Mouse (Mus musculus) midbrain, embryonic 15.5 days (tissue): ENCODE measurements around the gene Cd164l2. TPM values are rescaled to one million over a fixed set of nuclear protein-coding genes. Genes with fewer than 3 reads are reported as not detected.

ENCODE experiments used
- ATAC-seq: fragments of 200-750 bp; cut with Nextera tagmentation; replicated peaks from 2 replicates; pipeline ENCODE4 v1.8.0; 2017; ENCODE audit warnings: moderate TSS enrichment
- H3K27ac ChIP-seq: fragments of 300-500 bp; sonication (generic); 2 replicates; pipeline ENCODE4 v1.5.1; 2015; ENCODE audit warnings: mild to moderate bottlenecking, inconsistent platforms
- H3K27me3 ChIP-seq: fragments of 300-500 bp; sonication (generic); replicated peaks from 2 replicates; pipeline ENCODE4 v1.6.1; 2015; ENCODE audit warnings: inconsistent platforms
- H3K36me3 ChIP-seq: fragments of 300-500 bp; sonication (generic); replicated peaks from 2 replicates; pipeline ENCODE4 v1.6.1; 2015; ENCODE audit warnings: inconsistent platforms
- H3K4me1 ChIP-seq: fragments of 300-500 bp; sonication (generic); 2 replicates; pipeline ENCODE4 v1.6.1; 2015; ENCODE audit warnings: inconsistent platforms
- H3K4me2 ChIP-seq: fragments of 300-500 bp; sonication (generic); 2 replicates; pipeline ENCODE4 v1.6.1; 2015; ENCODE audit warnings: inconsistent platforms, mild to moderate bottlenecking, moderate library complexity
- H3K4me3 ChIP-seq: fragments of 300-500 bp; sonication (generic); 2 replicates; pipeline ENCODE4 v1.5.1; 2015; ENCODE audit warnings: mild to moderate bottlenecking, inconsistent platforms
- H3K9ac ChIP-seq: fragments of 300-500 bp; sonication (generic); 2 replicates; pipeline ENCODE4 v1.6.1; 2015; ENCODE audit warnings: mild to moderate bottlenecking, inconsistent platforms
- H3K9me3 ChIP-seq: fragments of 300-500 bp; sonication (generic); 2 replicates; pipeline ENCODE4 v1.6.1; 2016; ENCODE audit warnings: inconsistent platforms
- WGBS: fragments of 180-500 bp; shearing (Covaris S2); methylation state at CpG from one replicate; pipeline ENCODE4 v1.1.7; 2015; ENCODE audit warnings: mixed read lengths; 5-methylcytosine and 5-hydroxymethylcytosine counted together
- polyA plus RNA-seq: library from polyadenylated mRNA; unstranded; fragments of >200 nt; fragmentation: Nextera tagmentation; extraction: Ambion mirVana; gene quantifications from 2 replicates; pipeline ENCODE4 v1.2.1, GENCODE M21; 2015

Cd164l2 gene
- polyA plus RNA-seq, 1 experiment from 2014 or later: 3.0 TPM

DNA sequence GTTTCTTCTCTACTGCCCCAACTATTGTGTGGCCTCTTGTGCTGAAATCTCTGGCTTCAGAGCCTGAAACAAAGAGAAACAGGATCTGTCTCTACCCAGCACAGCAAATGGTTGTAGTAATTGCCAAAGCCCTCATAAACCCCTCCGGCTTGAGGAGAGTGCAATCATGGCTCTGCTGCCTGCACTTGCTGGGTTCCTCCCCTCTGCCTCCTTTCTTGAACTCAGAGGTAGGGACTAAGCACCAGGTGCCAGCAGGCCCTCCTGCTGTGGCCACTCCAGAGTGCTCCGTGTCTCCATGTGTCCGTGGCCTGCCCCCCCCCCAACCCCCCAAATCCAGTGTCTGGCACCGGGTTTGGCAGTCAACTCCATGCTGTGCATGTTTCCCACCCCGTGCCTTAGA, 14.6 kb upstream of the Cd164l2 start:
- H3K4me1 ChIP-seq: peaks cover 57% of the 10 kb centered on the region
- no peak overlapping the region; the same call in 1 of the 2 replicates for H3K9ac ChIP-seq
- H3K27ac ChIP-seq: peak overlapping the region; percentile 84
- peak; percentile 19 for ATAC-seq
- H3K27me3 ChIP-seq: no peaks in the 10 kb centered on the region
- peaks cover 5% of the 10 kb centered on the region; the same call in 1 of the 2 replicates for H3K36me3 ChIP-seq
- no peak overlapping the region for H3K4me3 ChIP-seq
- no peak overlapping the region for H3K4me2 ChIP-seq
- H3K9me3 ChIP-seq: no peaks in the 10 kb centered on the region
- WGBS: 6% methylated on average over 5 of the region's 5 CpGs

DNA sequence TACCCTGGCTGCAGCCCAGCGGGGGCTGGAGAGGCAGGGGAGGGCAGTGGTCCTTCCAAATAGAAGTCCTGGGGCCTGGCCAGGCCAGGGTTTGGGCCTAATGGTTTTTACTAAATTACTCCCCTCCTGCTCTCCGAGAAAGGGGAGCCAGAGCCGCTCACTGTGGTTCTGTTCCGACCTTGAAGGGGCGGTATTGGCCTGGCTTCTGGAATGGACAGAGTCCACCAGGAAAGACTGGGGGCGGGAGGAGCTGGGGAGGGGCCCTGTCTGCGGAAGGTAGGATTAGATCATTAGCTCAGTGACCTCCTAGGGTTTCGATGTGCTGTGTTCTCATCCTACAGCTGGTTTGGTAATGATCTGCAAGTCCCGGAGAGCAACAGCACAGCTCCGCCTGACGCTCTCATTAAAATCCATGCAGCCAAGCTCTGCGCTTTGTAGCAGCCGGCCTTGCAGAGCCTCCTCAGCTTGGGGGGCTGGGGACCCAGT, 14.1 kb upstream of the Cd164l2 start:
- Histone ChIP-seq H3K4me3 (no peak overlapping the region), H3K9ac (no peak overlapping the region; the same call in 1 of the 2 replicates), H3K9me3 (no peaks in the 10 kb centered on the region), H3K4me2 (no peak overlapping the region), H3K4me1 (peaks cover 57% of the 10 kb centered on the region), H3K36me3 (peaks cover 3% of the 10 kb centered on the region; the same call in 1 of the 2 replicates), H3K27me3 (no peaks in the 10 kb centered on the region), H3K27ac (peak overlapping the region; percentile 84)
- WGBS: 11% methylated on average over 13 of the region's 13 CpGs
- ATAC-seq: peak; percentile 50; the same call in 1 of the 2 replicates

DNA sequence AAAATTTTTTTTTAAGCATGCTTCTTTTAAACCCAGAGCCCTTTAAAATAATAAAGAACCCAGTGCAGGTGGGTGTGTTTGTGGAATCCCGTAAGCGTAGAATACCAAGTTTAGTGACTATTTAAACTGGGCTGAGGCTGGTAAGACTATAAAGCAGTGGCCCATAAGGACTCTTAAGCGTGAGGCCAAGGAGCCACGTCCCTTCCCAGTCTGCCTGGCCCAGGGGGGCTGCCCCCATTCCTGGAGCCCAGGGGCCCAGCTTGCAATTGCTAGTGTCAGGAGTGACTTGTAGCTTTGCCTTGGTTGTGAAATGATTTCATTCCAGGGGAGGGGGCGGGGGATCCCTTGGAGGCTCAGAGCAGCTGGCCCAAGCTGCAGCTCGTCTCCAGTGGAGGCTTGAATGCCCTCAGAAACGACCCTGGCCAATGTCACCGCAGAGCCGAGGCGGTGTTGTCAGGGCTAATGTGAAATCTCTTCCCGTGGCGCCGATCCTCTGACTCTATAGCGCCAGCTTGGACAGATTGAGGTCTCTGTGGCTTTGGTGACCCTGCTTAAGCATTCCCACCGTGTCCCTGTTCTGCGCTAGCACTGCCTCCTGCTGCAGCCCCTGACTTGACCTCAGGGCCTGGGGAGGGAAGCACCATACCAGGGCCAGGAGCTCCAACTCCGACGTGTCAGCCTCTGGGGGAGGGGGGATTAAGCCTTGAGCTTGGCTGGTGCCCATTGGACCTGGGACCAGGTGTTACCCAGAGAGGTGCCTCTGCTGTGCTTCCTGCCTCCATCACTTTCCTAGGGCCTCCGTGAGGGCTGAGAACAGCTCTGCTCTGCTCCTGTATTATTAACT, 13.4 kb upstream of the Cd164l2 start:
- no peak overlapping the region for H3K4me3 ChIP-seq
- ATAC-seq: no peak; the same call in 1 of the 2 replicates
- no peaks in the 10 kb centered on the region for H3K27me3 ChIP-seq
- peak overlapping the region; percentile 84 for H3K27ac ChIP-seq
- 17% methylated on average over 19 of the region's 19 CpGs for WGBS
- peaks cover 2% of the 10 kb centered on the region; the same call in 1 of the 2 replicates for H3K36me3 ChIP-seq
- H3K9me3 ChIP-seq: no peaks in the 10 kb centered on the region
- 0 out of 2 replicates have a peak overlapping the region, but pooled peaks have one; percentile 2 for H3K9ac ChIP-seq
- no peak overlapping the region for H3K4me2 ChIP-seq
- H3K4me1 ChIP-seq: peaks cover 59% of the 10 kb centered on the region

DNA sequence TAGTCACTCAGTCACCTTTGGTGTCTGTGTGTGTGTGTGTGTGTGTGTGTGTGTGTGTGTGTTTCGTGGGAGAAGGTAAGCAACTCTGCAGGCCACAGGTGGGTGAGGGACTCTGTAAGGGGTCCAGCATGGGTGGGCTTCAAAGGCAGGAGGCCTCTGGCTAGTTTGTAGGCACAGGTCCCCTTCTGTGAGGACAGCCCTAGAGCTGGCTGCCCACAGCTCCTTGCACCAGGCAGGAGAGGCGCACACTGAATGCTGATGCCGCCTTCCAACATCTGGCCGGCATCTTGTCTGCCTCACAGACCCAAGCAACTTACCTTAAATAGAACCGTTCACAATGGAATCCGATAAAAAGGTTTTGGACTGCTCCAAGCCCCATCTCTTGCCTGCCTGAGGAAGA, 12.2 kb upstream of the Cd164l2 start:
- H3K9ac ChIP-seq: no peak overlapping the region
- 74% methylated on average over 6 of the region's 6 CpGs for WGBS
- ATAC-seq: no peak

DNA sequence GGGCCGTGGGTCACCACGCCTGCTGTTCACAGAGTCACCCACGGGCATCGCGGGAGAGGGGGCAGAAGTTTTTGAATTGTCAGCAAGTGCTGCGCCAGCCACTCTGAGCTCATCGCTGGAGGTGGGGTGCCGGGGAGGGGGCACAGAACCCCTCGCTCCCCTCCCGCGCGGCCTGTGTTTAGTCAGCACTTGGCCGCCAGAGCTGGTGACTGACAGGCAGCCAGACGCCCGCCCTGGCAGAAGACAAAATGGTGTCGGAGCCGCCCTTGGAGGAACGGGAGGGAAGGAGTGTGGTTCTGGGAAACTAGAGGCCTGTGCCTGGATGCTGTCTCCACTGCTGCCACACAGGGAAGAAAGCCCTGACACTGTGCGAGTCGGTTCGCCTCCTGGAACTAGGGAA, 11.6 kb upstream of the Cd164l2 start:
- WGBS: 42% methylated on average over 21 of the region's 21 CpGs
- H3K9me3 ChIP-seq: no peaks in the 10 kb centered on the region
- H3K27me3 ChIP-seq: no peaks in the 10 kb centered on the region
- no peak overlapping the region for H3K4me2 ChIP-seq
- H3K9ac ChIP-seq: no peak overlapping the region
- peaks cover 71% of the 10 kb centered on the region for H3K4me1 ChIP-seq
- H3K27ac ChIP-seq: peak overlapping the region; percentile 6; the same call in 1 of the 2 replicates
- no peak overlapping the region for H3K4me3 ChIP-seq
- ATAC-seq: no peak
- H3K36me3 ChIP-seq: no peaks in the 10 kb centered on the region; the same call in 1 of the 2 replicates

More for the DNA sequence above, 12.2 kb upstream of the Cd164l2 start:
- no peak overlapping the region for H3K4me2 ChIP-seq
- no peaks in the 10 kb centered on the region; the same call in 1 of the 2 replicates for H3K36me3 ChIP-seq
- no peaks in the 10 kb centered on the region for H3K9me3 ChIP-seq
- H3K4me3 ChIP-seq: no peak overlapping the region
- H3K27me3 ChIP-seq: no peaks in the 10 kb centered on the region
- no peak overlapping the region for H3K27ac ChIP-seq
- H3K4me1 ChIP-seq: peaks cover 68% of the 10 kb centered on the region

DNA sequence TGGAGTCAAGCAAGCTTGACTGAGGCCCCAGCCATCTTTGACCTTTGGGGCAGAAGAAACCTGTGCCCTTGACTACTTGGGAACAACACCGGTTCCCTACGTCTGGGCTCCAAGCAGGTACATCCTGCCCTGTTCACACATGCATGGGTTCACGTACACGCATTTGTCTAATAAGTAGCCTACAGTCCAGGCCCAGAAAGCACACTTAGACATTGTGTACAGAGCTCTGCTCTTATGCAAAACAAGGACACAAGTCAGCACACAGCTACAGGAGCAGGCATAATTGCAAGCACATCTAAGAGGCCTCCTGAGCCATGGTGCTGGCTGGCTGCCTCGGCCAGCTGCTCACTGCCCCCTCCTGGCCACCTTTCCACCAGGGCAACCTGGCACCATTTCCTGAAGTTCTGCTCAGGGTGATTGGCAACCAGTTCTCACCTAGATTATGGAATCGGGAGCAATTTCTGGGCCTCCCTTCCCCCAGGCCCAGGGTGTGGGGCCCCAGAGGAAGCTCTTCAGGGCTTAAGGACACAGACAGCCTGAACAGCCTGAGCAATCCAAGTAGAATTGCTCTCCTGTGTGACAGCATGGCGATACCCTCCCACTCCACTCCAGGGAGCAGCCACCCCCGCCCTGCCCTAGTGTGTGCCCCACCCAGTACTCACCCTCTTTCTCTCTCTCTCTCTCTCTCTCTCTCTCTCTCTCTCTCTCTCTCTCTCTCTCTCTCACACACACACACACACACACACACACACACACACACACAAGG, 10.7 kb upstream of the Cd164l2 start:
- H3K27ac ChIP-seq: peak overlapping the region; percentile 6
- 63% methylated on average over 8 of the region's 8 CpGs for WGBS
- H3K27me3 ChIP-seq: no peaks in the 10 kb centered on the region
- H3K4me1 ChIP-seq: peaks cover 67% of the 10 kb centered on the region
- no peak overlapping the region for H3K4me3 ChIP-seq
- no peaks in the 10 kb centered on the region; the same call in 1 of the 2 replicates for H3K36me3 ChIP-seq
- H3K9ac ChIP-seq: no peak overlapping the region
- no peak for ATAC-seq
- H3K4me2 ChIP-seq: no peak overlapping the region
- no peaks in the 10 kb centered on the region for H3K9me3 ChIP-seq

DNA sequence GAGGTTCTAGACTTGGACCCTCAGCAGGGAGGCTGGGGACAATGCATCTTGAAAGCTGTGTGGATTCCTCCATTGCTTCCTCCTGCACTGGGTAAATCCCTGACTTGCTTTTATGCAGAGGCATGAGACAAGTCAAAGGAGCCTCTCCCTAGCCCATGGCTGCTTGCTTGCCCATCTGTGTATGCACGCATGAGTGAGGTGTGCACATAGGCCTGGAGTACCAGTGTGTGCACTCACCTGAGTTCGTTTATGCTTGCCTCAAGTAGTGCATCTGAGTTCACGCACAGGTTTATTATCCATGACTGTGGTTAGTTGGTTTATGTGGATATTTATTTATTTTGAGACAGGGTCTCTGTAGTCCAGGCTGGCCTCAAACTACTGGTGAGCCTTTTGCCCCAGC, 9.7 kb upstream of the Cd164l2 start:
- peaks cover 56% of the 10 kb centered on the region for H3K4me1 ChIP-seq
- ATAC-seq: no peak
- no peak overlapping the region for H3K4me2 ChIP-seq
- H3K27me3 ChIP-seq: no peaks in the 10 kb centered on the region
- no peak overlapping the region for H3K4me3 ChIP-seq
- no peak overlapping the region for H3K27ac ChIP-seq
- no peaks in the 10 kb centered on the region for H3K9me3 ChIP-seq
- WGBS: 90% methylated on average over 3 of the region's 3 CpGs
- H3K9ac ChIP-seq: no peak overlapping the region
- H3K36me3 ChIP-seq: no peaks in the 10 kb centered on the region

DNA sequence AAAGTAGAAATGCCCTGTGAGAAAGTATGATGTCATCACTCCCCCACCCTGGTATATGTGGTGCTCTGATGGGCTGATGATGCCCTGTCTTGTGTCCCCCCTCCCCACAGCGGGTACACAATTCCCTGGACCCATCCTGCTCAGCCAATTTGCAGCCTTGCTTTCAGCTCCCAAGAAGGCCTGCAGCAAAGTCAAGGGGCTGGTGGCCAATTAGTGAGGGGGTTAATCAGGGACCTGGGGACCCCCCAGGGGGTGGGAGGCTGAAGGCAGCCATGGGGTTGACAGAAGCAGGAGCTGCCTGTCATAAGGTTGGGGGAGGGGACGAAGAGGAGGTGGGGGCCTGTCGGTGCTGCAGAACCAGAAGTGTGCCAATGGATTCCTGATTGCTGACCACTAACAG, 8.3 kb upstream of the Cd164l2 start:
- Histone ChIP-seq H3K4me2 (no peak overlapping the region), H3K9me3 (no peaks in the 10 kb centered on the region), H3K27ac (no peak overlapping the region), H3K4me3 (no peak overlapping the region), H3K36me3 (no peaks in the 10 kb centered on the region), H3K4me1 (peaks cover 43% of the 10 kb centered on the region), H3K27me3 (no peaks in the 10 kb centered on the region), H3K9ac (no peak overlapping the region)
- WGBS: 51% methylated on average over 3 of the region's 3 CpGs
- ATAC-seq: no peak

DNA sequence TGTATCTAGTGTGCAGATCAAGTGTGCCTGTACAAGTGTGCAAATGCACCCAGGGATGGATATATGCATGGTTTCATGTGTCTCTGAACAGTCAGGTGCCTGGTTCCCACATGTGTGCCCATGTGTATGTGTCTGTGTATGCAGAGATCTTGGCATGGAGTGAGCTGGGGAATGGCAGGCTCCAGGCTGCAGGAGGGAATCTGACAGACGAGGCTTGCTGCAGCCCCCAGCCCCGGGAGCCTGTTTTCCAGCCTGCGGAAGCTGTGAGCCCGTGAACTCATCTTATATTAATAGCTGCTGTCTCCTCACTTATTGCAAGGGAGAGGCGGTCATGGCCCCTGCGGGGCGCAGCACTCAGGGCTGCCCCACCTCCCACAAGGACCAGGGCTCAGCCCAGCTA, 7.6 kb upstream of the Cd164l2 start:
- H3K27ac ChIP-seq: peak overlapping the region; percentile 69
- no peak overlapping the region for H3K4me3 ChIP-seq
- no peak for ATAC-seq
- H3K36me3 ChIP-seq: no peaks in the 10 kb centered on the region
- H3K4me1 ChIP-seq: peaks cover 38% of the 10 kb centered on the region
- no peak overlapping the region for H3K9ac ChIP-seq
- WGBS: 32% methylated on average over 7 of the region's 7 CpGs
- no peak overlapping the region for H3K4me2 ChIP-seq
- no peaks in the 10 kb centered on the region for H3K27me3 ChIP-seq
- H3K9me3 ChIP-seq: no peaks in the 10 kb centered on the region

DNA sequence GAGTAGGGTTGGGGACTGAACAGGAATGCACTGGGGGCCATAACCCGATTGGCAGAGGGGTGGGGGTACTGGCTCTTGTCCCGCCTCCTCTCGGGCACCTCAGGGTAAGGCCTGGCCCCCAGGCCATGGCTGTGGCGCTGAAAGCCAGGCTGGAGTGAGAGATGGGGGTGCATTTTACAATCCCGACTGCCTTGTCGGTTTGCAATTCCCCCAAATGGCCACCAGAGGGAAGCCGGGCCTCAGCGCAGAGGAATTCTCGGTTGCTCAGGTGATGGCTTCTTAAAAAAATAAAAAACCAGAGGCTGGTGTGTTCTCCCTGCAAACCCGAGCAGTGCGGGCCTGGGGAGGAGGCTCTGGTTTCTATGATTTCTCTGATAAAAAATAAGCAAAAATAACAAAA, 2.6 kb upstream of the Cd164l2 start:
- Histone ChIP-seq H3K27ac (no peak overlapping the region), H3K4me1 (peaks cover 35% of the 10 kb centered on the region), H3K4me2 (no peak overlapping the region), H3K9ac (no peak overlapping the region), H3K27me3 (peaks cover 16% of the 10 kb centered on the region), H3K4me3 (no peak overlapping the region), H3K9me3 (no peaks in the 10 kb centered on the region), H3K36me3 (no peaks in the 10 kb centered on the region)
- ATAC-seq: no peak
- 3% methylated on average over 11 of the region's 11 CpGs for WGBS

DNA sequence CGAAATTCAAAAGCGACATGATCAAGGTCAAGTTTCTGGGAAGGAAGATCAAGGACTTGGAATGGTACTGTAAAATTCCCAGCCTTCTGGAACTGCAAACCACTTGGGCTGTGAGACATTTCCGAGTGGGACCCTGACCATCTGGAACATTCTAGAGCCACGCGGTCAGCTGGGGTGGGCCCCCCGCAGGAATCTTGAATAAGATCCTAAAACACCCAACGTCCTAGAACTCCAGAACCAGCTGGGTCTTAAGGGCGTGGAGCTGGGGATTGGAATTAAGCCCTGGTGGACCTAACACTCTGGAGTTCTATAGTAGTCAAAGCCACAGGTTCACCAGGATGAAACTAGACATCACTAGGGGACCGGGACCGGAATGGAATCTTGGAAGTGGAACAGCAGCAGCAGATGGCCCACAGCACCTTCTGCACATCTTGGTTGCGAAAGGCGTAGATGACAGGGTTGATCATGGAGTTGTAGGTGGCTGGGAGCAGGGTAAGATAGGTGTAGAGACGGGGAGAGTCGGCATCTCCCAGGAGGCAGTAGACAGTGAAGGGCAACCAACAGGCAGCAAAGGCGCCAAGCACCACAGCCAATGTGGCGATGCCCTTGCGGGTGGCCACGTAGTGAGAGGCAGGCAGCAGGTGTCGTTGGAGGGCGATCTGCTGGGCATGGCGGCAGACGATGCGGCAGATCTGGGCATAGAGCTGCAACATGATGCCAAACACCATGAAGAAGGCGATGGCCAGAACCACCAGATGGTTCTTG, 1.7 kb upstream of the Cd164l2 start:
- 93% methylated on average over 24 of the region's 24 CpGs for WGBS
- Histone ChIP-seq H3K9ac (no peak overlapping the region), H3K4me3 (no peak overlapping the region), H3K4me2 (no peak overlapping the region), H3K27me3 (peaks cover 19% of the 10 kb centered on the region), H3K4me1 (peaks cover 27% of the 10 kb centered on the region), H3K27ac (no peak overlapping the region), H3K9me3 (no peaks in the 10 kb centered on the region), H3K36me3 (no peaks in the 10 kb centered on the region)
- no peak for ATAC-seq
